Mouse (Mus musculus): ENCODE results near the gene ccdc198.

GRCm38 (mm10) chr14:49197031-49197527 lies 48.2 kb downstream of the ccdc198 start:
- TF ChIP-seq POLR2A (IDR thresholded peaks at IDR 0.05; ENCODE audit: low read depth, low read length): no peak
- TF ChIP-seq CTCF (IDR thresholded peaks at IDR 0.05; ENCODE audit: extremely low read depth, insufficient read length, insufficient replicate concordance, low read depth, low read length): no peak

Measured in small intestine, adult 2 months (tissue).